Mouse (Mus musculus) mouse embryonic stem cell (cell line): ENCODE results near the gene Jmjd8.
"Not testable (repeated sequence)": the region's sequence is repeated elsewhere in the genome, so short reads cannot be mapped to it uniquely, and the experiment has no call there.

Experiments used
- in situ Hi-C, 2 experiments: fragments of 300-500 bp; cut with MboI; formaldehyde crosslinking; loops; 1 replicate in 1 of 2; 3 replicates in 1 of 2; pipeline ENCODE4 v1.14.3; 2019 to 2020; ENCODE audit warnings: low sequenced_read_pairs in 2 of 2, low pct_unique_long_range_greater_than_20kb in 1 of 2, mixed read lengths in 1 of 2; ENCODE audit not compliant: unreplicated experiment in 1 of 2

Jmjd8 gene

DNA sequence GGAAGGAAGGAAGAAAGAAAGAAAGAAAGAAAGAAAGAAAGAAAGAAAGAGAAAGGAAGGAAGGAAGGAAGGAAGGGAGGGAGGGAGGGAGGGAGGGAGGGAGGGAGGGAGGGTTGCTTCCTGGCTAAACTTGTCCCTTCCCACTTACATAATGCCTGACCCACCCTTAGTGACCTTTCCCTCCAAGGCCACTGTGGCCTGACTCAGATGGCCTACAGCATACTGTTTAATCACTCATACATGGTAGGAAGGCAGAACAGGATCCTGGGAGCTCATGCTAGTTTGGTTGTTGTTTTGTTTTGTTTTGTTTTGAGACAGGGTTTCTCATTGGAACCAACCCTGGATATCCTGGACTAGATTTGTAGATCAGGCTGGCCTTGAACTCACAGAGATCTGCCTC lies 42.9 kb downstream of the Jmjd8 start:
- in situ Hi-C loops: not testable (repeated sequence)

DNA sequence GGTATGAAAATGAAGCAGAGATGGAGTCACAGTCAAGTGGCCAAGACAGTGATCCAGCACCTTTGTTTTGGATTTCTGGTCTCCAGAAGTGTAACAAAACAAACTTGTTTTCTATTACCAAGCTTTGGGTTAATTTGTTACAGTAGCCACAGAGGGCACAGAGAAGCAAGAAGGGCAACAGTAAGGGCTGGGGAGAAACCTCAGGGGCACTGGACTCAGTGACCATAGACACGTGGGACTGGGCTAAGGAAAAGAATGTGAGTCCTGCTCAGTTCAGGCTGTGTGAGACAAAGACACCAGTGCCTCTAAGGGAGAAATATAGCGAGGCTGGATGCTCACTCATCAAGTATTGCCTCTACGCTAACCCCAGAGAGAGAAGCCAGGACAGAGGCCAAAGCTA lies 44.0 kb downstream of the Jmjd8 start:
- in situ Hi-C loops: no loop called here

DNA sequence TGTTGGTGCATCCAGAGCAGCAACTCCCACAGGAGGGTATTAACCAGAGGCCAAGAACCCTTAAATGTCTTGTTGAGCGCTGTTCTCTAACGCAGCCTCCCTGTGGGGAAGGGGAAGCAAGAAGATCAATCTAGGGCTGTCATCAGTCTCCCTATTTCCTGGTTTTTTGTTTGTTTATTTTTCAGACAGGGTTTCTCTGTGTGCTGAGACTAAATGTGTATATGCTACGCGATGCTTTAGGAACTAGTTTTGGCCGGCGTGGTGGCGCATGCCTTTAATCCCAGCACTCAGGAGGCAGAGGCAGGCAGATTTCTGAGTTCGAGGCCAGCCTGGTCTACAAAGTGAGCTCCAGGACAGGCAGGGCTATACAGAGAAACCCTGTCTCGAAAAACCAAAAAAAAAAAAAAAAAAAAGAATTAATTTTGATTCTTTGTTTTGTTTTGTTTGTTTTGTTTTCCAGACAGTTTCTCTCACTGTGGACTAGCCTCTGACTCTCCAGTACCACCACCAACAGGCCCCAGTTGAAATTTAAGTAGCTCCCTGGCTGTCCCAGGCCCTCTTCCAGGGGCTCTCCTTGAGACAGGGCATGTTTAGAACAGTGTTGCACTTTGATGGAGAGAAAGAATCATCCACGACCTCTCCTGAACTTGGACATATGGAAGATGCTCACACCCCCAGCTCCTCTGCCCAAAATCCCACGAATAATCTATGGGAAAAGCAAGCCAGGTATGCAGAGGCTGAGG lies 44.9 kb downstream of the Jmjd8 start:
- in situ Hi-C loops: no loop called here

DNA sequence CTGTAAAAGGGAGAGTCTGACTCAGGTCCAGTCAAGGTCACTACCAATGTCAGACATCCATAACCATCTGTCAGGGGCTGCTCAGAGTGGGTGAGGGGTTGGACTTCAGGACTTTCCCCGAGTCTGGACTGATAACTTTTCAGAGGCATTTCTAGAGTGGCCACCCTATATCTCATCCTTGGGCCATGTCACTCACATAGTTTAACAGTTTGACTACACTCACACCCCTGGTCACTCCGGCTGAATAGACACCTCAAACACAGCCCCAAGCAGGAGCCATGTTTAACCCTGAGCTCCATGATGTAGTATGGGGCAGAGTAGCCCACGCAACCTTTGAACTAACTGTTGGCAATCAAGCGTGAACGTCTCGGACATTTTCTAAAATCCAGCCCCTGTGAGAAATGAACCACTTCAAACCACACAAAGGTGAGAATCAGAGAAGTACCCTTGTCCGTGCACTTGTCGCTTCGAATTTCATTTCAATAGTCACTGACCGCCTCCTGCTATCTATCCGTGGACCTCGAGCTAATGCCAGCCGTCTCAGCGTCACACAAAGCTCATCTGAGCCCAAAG lies 45.6 kb downstream of the Jmjd8 start:
- in situ Hi-C loops: no loop called here

DNA sequence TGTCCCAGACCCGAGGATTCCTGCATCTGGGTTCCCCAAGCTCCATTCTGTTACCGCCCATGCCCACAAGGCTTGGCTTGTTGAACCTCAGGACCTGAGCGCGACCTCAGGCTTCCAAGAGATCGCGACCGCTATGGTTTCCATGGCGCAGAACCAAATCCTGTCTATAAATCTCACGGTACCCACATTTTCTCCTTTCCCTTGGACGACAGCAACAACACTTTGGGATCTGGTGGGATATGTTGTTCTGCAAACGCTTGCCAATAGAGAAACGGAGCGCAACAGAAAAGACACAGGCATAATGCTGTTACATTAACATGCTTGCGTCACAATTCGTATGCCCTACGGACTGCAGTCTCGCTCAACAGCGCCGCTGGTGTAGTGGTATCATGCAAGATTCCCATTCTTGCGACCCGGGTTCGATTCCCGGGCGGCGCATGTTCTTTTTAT lies 46.1 kb downstream of the Jmjd8 start, which contains the start of gene Mettl26:
Mettl26 (plus strand) TSS at position 354 of the 450 bp plus-strand sequence.
- in situ Hi-C loops: no loop called here

DNA sequence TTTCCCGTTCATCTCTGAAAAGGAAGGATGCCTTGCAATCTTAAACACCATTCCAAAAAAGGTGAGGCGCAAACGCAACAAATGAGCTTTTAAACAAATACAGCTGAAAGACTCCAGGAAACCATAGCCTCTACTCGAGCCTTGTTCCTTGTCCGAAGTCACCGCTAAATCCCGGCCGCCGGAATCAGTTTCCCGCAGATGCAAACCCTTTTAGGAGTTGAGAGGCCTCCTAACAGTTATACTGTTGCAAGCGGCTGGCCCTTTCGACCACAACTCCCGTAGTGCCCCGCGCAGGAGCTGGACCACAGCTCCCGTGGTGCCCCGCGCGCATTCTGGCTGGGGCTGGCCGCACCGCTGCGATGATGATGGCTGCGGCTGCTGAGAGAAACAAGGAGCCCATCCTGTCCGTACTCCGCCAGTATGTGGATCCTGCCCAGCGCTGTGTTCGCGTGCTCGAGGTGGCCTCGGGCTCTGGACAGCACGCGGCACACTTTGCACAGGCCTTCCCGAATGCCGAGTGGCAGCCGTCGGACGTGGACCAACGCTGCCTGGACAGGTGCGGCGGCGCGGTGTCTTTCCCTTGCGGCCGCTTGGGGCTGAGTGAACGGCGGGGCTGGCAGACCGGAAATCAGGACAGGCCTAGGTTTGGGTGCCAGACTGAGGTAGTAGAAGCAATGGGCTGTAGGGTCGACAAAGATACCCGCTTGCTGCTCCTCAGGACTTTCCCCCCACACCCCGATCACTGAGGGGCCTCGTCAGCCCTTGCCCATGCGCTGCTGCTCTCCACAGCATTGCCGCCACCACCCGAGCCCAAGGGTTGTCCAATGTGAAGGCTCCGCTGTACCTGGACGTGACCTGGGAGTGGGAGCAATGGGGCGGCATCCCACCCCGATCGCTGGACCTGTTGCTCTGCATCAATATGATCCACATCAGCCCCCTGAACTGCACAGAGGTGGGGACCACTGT lies 46.8 kb downstream of the Jmjd8 start:
- in situ Hi-C loops: no loop called here

DNA sequence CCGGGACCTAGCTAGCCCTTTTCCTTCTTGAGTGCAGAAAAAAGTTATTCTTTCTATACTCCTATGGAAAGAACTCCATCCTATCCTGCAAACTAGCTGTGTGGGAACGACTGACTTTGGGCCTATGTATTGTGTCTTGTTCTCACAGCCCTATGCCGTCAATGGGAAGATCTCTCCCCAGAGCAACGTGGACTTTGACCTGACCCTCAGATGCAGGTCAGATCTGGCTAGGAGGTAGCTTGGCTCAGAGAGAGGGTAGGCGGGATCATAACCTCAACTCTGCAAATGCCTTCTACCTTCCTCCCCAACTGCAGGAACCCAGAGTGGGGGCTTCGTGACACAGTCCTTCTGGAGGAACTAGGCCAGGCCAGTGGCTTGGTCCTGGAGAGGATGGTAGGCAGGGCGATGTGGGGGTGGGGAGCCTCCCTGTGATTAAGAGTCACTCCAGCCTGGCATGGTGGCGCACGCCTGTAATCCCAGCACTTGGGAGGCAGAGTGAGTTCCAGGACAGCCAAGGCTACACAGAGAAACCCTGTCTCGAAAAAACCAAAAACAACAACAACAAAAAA lies 47.8 kb downstream of the Jmjd8 start:
- in situ Hi-C loops: no loop called here

DNA sequence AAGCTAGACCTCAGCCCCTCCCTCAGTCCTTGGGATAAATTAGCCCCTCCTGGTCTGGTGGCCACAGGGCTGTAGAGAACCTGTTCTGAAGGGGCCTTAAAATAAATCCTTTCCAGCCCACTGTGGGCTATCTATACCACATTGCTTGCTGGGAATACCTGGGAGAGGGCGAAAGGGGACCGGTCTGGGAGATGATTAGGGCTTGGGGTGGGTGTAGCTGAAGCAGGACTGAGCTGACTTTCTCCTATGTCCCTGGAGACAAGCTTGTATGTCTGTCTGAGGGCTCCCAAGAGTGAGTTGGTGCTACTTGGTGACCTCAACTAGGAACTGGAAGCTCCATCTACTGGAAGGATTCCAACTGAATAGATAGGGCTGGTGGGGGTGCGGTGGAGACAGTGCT lies 48.4 kb downstream of the Jmjd8 start:
- in situ Hi-C loops: no loop called here

DNA sequence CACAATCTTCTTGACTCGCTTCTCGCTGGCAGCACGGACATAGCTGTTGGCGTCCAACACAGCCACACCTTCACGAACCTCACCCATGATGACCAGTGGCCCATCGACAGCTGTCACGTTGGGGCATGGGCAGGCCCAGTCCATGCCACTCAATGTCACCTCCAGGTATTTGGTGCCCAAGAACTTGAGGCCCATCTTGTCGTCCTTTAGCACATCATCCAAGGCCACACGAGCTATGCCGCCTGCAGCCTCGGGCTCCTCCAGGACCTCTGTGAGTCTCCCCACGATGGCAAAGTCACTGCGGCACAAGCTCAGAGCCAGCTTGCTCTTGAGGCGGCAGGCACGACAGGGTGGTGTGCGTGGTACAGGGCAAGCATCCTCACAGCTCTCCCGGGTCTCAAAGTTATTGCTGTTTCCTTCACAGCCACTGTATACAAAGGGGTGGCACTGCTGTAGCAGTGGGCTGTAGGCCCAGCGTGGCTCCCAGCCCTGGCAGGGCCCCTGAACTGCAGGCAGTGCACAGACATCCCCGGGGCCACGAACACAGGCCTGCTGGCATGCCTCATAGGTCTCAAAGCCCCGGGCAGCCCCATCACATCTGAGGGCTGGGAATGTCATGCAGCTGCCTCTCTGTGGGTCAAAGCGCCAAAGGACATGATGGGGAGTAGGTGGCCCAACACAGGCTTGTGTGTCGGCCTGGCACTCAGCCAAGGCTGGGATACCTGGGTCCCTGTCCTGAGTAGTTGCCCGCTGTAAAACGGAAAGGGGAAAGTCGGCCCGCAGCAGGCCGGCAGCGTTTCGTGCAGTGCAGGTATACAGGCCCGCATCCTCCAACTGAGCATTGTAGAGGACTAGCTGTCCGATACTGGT lies 49.3 kb downstream of the Jmjd8 start:
- in situ Hi-C loops: no loop called here

DNA sequence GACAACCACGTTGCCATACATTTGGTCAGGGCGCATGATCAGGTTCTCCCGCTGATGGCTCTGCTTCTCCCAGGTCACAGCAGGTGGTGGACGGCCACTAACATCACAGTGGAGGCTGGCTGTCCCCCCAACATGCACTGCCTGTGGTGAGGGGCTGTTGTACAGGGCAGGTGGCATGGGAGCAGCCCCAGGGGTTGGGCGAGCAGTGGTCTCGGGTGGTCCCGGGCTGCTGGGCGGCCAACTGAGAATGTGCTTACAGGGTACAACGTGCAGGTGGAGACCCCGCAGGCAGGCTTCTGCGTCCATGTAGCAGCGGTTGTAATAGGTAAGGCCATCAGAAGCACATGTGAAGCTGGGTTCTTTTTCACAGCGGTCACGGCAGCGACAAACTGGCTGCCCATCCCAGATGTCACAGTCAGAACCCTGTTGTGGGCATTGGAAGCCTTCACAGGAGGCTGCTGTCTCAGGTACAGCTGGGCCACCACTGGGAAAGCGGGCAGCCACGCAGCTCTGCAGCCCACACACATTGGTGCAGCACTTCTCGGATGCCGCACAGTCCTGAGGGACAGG lies 50.0 kb downstream of the Jmjd8 start:
- in situ Hi-C loops: no loop called here

DNA sequence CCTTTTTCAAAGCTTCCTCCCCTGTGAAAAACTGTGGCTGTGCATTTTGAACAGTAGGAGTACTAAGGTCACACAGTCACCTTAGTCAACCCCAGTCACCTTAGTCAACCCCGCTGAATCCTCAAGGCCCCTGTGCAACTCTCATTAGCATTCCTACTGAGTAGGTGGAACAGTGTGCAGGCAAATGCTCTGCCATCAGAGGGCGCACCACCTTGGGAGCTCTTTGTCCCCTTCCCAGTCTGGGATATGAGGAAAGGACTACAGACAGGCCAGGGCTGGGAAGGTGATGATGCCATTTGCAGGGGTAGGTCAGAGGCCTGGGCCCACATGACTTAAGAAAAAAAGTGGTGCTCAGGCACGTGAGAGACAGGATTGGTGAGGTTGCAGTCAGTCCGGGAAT lies 50.6 kb downstream of the Jmjd8 start:
- in situ Hi-C loops: no loop called here

DNA sequence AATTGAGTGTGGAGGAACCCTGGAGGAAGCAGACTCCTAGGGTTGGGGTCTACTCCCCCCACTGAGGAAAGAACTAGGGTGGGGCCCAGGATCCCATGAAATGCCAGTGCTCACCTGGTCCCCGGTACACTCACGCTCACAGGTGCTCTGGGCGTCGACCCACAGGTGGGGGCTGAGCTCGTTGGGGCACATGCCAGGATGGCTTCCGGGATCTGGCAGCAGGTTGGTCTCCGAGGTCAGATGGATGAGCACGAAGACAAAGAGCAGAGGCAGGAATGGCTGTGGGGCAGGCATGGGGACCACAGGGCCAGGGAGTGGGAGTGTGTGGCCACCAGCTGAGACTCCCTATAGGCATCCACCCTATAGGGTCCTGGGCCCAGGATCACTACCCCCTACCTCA lies 51.1 kb downstream of the Jmjd8 start:
- in situ Hi-C loops: no loop called here

DNA sequence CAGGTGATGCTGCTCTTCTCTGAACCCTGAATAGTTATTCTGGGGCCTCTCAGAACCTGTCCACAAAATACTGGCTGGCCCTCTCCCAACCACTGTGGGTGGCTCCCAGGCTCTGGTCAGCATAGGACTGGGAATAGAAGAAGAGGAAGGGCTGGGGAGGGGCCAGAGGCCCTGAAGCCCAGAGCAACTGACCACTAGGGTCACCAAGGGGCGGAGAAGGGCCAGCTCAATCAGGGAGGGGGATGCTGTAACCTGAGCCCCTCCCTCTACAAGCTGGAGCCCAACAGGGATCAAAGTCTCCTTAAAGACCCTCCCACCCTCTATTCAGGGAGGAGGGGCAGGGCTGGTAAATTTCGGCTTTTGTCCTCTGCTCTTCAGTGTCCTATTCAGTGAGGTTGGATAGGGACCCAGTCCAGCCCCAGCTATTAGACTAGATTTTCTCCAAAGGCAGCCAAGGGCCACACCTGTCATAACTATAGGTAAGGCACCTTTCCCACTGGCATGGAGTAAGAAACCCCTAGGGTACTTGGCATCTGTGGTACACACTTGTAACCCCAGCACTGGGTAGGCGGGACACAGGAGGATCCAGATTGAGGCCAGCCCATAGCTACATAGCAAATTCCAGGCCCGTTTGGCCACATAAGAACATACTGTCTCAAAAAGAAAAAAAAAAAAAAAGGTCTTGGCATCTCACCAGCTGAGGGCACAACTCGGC lies 51.7 kb downstream of the Jmjd8 start, which contains the start of gene Wfikkn1:
Wfikkn1 (minus strand) TSS at position 663 of the 715 bp plus-strand sequence.
- in situ Hi-C loops: no loop called here

DNA sequence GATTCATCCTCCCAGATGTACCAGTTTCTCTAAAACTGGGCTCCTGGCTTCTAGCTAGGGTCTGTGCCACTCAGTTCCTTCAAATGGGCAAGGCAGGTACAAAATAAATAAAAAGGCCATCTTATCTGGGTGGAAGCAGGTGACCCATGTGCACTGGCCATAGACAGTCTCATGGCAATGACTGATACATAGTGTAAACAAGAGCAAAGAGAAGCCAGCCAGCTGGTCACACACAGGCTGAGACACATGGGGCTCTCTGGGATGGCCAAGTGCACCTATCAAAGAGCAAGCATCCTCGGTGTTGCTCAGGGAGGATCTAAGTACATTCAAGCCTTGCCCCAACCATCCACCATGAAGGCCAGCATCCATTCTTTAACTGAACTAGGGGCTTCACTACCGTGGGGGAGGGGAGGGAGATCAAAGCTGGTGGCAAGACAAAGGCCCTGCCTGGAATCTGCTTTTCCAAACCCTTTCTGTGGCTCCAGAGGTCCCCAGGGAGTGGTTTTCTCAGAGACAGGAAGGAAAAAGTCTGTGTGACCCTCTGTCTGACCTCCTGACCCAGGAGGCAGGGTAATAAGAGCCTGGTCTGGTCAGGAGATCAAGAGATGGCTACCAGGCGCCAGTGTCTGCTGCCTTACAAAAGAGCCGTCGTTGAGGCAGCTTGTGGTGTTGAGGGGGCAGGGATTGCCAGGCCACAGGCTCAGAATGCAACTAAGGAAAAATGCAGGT lies 52.4 kb downstream of the Jmjd8 start:
- in situ Hi-C loops: no loop called here
